Mouse (Mus musculus) urinary bladder, postnatal 10 days (tissue): ENCODE measurements around the gene Tns3.
"Not testable (repeated sequence)": the region's sequence is repeated elsewhere in the genome, so short reads cannot be mapped to it uniquely, and the experiment has no call there.

Experiments
- DNase-seq: peaks from one replicate; pipeline ENCODE4 v3.0.0; 2022; ENCODE audit warnings: low spot score

The Tns3 gene

DNA sequence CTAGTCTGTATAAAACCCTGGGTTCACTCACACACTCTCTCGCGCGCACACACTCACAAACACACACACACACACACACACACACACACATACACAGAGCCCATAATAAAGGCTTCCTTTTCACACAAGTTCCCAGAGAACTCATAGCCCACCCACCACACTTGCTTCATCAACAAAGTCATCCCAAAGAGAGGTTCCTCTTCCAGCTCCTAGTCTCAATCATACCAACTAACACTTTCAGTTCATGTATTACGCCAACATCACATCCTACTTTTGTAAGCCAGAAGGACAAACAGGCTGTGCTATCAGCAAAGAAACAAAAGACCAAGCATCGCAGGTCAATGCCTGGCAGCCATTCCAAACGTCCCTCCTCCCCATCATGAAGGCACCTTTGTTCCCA, 89.8 kb downstream of the Tns3 start:
- DNase-seq, result no peak

DNA sequence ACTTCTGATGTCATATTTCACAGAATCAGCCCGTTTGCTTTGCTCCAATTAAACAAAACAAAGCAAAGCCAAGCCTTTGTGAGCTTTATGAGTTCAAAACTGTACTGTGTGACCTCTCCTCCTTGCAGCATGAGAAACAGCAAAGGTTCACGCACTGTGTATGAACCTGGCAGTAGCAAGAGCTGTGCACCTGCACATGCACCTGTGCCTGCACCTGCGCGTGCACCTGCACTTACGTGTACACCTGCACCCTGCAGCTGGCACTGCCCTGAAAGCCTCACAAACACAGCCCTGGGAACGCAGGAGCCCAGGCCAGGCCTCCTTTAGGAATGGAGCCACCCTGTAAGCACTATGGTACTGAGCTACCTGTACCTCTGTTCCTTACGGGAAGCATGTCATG, 91.6 kb downstream of the Tns3 start:
- DNase-seq, result no peak

DNA sequence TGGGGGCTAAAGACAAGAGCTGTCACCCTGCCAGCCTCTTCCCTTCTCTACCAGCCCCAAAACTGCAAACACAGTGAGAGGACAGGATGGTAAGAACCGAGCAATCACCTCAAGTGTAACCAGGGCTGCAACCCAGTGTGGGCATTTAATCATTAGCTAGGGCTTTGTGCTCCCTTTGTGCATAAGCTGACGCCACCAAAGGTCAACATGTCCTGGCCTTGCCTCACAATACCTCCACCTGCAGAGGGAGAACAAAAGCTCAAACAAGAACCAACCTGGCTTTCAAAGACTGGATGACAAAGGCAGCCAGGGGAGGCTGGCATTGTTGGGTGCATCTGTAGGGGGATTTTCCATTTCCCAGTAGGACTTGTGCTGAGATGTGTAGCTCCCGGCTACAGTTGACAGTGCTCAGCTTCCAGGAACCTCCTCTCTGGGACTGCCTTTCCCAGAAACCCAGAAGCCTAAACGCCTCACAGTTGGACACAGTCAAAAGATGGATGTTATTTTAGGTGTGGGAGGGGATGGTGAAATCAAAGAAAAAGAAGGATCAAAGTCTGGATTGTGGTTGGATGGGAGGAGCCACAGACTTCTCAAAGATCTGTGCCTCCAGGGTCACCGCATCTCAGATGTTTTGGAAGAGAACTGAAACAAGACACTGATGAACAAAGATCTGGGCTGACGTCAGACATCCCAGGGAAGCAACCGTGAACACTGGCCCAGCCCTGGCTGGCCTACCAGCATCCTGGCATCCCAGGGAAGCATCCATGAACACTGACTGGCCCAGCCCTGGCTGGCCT, 94.9 kb downstream of the Tns3 start:
- DNase-seq, result no peak

DNA sequence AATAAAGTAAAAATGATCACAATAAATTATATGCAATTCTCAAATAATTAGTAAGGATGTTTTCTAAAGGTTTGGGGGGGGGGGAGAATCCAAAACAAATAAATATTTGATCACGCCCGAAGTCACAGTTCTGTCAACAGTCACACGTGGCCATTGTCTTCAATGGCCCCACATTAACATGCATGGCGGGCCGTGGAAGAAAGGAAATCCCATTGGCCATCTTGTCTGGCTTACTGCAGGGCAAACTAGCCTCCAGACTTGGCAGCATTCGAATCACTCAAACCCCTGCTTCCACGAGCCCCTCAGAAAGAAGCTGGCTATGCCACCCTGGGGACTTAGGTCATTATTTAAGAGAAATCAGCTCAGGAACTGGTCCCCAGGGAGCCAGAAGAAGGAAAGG, 95.5 kb downstream of the Tns3 start:
- DNase-seq, result no peak

DNA sequence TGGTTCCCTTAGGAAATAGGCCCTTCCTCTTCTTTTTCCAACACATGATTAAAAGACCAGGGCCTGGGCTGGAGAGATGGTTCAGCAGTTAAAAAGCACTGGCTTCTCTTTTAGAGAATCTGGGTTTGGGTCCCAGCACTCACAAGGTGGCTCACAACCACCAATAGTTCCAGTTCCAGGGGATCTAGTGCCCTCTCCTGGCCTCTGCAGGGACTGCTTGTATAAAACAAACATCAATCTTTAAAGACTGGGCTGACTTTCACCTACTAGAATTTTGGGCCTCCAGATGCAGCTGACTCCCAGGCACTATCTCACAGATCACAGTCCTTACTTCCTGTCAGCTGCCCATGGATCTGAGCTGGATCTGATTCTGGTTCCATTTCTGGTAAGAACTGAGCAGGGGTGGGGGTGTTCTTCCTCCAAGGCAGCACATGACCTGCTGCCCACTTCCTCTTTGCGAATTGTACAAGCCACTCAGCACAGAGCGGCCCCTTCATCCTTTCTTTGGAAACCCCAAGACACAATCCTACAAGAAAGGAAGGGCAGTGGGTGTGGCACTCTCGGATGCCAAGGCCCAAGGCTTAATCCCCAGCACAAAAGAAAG, 98.0 kb downstream of the Tns3 start:
- no peak for DNase-seq

DNA sequence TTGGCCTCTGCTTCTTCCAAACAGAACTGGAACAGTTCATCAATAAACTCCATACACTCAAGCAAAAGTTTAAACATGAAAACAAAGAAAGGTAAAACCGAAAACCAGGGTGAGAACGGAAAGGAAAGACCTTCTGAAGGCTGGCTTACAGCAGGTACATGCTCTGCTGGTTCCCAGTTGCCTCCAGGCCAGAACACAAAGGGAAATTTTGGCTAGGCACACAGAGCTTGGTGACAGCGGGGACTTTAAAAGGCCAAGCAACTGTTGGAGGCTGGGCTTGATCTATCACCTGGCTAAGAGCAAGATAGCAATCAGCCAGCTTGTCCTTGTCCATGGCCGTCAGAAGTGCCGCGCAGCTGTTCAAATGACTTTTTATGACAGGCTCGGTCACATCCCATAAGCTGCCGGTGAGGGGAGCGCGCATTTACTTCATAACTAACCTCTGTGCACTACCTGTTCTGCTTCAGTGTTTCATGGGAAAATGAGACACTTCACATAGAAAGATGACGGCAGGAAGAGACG, 105.5 kb downstream of the Tns3 start:
- no peak for DNase-seq

DNA sequence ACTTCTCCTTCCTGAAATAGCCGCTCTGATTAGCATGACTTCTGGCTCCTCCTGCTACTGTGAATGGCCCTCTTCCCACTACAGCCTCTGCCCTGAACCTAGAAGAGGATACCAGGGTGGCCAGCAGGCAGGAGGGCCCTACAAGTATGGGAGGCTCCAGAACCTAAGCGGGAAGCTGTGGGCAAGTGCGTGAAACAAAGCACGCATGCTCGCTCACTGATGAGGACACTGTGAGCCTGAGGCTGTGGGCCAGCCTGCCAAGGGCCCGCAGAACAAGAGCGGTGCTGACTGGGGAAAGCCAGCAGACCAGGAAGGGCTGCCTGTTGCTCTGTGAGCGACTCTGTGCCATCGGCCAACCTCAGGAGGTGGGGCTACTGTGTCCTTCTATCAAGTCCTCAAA, 106.1 kb downstream of the Tns3 start:
- DNase-seq, result no peak

DNA sequence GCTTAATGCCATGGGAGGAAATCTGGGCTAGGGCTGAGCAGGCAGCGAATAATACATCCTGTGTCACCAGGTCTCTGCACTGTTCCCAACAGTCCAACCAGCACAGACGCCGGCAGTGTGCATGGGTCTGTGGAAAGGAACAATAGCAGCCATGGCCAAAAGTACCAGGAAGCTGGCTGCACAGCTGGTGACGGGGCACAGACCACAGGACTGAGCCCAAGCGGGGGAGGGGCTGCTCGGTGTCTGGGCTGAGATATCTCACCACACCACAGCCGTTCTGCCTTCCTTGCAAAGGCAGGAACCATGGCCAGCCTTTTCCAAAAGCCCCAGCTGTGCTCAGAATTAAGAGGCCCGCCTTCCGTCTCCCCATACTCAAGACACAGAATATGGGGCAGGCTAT, 107.3 kb downstream of the Tns3 start:
- DNase-seq, result no peak

DNA sequence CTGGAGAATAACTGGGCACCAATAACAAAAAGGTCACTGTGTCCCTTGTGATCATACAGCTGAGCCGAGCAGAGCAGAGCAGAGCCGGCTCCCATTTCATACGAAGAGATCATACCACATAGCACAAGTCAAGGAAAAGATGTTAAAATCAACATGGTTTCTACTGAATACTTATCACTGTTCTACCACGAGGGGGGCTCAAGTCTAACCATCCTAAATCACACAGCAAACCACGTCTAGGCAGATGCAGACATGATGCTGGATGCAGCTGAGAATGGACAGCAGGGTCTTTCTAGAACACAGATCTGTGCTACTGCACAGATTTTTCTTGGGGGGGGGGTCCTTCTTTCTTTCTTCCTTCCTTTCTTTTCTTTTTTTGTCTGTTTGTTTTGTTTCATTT, 112.6 kb downstream of the Tns3 start:
- no peak for DNase-seq

DNA sequence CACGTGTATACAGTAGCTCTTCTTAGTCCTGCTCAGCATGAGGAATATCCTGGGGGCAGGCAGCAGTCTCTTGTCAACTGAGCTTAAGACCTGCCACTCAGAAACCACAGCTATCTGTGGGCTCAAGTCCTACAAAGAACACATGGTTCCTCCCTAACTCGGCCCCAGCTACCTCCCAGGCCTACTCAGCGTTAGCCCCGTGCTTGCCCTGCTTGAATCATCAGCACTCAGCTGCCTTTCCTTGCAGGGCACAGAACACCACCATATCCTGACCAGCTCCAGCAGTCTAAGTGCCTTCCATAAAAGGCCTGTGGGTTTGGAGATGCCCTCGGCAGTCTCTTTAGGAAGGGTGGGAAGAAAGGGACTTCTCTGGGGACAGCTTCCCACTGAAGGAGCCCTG, 116.7 kb downstream of the Tns3 start:
- no peak for DNase-seq

DNA sequence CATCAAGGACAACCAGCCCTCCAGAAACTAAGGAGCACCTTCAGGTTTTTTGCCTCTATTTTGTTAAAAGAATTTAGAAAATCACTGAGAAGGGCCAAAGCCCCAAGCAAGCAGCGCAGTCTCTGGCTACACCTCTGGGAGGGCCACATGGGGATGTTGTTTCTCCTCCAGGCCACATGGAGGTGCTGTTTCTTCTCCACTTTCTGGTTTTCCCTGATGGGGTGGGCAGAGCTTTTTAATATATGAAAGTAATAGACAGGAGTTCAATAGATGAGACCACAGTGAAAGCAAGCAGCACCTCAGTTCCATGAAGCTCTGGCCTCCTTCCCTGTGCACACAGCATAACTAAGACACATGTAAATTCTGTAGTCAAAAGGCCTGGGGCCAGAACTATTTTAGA, 118.5 kb downstream of the Tns3 start:
- no peak for DNase-seq

DNA sequence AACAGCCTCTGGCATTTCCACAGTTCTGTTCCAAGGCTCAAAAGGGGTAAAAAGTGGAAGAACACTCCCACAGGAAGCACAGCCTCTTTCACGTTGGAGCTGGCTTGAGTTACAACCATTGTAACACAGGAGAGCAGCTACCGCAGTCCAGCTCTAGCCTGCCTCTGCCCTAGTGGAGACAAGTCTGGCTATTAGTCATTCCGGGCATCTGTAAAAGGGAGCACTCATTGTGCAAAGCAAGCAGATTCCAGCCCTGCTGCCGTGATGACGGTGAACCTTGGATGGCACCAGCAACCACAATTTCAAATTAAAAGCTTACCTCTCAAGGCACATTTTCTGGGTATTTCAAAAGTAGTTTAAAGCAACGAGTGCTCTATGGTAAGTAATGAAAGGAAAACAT, 120.0 kb downstream of the Tns3 start:
- no peak for DNase-seq

DNA sequence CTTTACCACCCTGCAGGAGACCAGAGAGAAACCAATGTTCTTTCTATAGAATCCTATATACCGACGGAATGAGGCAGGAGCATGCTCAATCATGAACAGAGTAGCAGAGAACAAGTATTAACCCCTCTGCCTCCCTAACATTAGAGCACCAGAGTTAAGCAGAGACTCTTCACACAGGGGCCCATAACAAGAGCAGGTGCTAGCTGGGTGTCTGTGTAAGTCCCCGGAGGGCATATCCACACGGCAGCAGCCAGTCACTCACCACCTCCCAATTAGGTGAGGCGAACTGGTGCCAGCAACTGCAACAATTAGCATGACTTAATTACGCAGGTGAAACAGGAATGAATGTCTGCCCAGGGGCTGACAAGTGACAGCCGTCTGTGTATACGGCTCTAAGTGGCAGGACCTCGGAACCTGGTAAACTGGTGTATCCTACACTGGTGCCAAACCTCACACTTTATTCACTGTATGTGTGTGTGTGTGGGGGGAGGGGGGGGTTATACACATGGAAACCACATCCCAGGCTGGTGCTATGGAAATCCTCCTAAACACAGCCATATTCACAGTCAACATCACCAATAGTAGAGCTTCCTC, 123.0 kb downstream of the Tns3 start:
- DNase-seq, result no peak

DNA sequence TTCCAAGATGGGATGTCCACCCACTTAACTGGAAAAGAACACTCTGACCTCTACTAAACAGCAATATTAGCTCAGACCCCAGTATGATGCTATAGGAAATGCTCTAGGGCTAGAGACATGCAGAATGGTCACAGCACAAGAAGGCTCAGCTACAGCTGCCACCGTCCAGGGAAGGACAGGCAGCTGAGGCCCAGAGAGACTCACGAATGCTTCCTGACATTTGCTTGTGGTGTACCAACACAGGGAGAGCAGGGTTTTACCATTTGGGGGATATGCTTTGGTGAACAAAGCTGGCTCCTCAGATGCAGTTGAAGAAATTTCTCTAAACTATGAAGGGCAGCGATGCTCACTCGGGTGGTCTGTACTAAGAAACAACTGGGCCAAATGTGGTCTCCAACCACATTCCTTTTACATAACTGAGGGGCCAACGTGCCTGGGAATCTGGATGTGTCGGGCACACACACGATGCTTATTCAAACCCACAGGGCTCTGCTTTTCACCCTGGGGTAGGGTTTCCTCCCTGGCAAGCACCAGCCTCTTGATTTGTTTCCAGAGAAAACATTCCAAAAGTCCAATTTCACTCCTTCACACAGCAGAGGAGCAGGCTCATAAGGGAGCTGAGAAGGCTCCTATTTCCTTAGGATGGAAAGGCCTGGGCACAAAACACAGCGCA, 124.6 kb downstream of the Tns3 start:
- DNase-seq, result no peak

DNA sequence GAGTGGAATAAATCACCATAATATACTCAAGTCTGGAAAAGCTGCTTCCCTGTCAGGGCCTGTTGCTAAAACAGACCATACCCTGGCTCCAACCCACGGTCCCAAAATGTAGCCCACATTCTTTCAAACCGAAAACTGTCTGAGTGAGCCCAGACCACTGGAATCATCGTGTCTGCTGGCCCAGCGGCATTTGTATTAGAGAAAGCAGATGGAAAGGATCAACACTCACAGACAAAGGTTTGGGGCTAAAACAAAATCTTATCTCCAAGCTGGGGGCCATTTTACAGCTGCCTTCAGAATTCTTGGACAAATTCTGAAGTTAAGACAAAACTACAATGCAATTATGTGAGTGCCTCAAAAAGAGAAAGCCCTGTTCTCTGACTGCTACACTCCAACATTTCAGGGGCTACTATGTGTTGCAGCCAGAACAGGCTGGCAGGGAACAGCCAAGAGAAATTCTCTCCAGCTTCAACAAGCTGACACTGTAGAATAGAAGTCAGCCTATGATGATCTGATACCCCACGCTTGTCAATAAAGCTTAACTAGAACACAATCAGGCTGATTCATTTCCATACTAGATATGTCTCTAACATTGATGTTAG, 127.2 kb downstream of the Tns3 start:
- DNase-seq, result no peak

DNA sequence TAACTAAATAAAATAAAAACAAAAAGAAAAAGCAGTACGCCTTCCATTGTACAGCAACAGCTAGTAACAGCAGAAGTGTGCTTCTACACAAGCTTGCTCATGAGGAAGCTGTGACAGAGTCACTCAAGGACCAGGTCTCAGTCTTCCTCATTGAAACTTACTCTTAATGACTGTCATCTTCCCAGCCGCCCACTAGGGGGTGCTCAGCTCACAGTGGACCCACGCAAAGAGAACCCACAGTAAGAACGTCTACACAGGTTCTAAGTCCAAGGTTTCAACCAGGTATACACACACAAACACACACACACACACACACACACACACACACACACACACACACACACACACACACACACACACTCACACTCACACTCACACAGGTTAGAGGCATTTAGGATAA, 129.4 kb downstream of the Tns3 start:
- no peak for DNase-seq

DNA sequence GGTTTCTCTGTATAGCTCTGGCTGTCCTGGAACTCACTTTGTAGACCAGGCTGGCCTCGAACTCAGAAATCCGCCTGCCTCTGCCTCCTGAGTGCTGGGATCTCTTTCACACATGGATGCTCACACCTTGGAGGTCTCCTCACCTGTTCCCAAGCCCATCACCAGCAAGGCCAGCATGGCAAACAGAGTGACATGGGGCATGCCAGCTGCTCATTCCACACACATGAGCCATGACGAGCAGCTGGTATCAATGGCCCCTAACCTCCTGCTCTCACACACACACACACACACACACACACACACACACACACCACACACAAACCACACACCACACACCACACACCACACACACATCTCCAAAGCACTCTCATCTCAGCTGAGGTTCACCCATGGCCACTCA, 131.6 kb downstream of the Tns3 start:
- not testable (repeated sequence) for DNase-seq

DNA sequence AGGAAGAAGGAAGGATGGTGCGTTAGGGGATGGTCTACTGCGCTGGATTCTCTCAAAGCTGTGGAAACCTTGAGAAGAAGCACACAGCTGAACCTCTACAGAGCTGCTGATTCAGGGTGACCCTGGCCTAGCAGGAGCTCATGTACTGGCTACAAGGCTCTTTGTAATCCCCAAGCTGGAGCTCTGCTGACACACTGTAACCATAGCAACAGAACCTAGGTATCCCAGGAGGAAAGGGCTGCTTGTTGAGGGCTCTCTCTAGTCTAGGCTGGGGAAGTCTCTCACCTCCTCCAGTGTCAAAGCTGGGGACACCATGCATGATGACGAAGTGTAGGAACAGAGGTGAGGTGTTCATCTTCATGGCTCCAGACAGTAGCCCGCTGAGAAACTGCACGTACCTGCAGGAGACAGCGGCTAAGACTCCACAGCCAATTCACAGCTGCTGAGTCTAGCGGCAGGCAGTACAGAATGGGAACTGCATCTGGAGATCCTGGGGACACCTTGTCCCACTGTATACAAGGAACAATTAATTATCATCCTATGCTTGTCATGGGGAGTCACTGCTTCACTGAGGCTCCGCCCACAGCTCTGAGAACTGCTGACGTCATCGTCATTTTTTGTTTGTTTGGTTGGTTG, 132.1 kb downstream of the Tns3 start:
- no peak for DNase-seq

DNA sequence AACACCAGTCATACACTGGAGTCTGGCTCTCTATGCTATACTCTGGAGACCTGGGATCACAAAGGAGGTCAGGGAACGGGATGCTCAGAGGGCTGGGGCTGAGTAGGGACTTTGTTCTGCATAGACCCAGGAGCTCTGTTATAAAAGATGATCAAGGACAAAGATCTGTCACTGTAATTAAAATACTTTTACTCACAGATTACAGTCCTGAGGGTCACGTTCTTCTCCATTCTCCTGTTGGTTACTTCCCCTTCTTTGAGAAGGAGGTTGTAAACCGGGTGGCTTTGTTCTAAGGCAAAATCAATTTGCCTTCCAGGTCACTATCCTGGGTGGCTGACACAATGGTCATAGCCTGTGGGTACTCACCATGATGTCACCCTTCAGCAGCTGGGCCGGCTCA, 133.8 kb downstream of the Tns3 start:
- DNase-seq, result no peak

DNA sequence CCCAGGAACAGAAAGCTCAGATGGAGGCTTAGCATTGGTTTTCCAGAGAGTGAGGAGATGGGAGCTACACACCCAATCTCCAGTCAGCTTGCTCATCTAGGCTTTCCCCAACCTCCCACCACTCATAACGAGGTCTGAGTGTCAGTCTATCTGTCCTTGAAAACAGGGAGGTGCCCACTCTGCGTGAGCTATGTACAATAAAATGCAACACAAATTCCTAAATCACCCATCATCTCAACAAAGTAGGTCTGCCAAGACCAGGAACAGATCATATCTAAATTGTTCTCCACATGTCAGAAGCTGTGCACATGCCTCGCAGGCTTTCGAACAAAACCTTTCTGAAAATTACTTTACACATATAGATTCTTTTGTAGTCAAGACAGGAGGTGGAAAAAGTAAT, 134.3 kb downstream of the Tns3 start:
- no peak for DNase-seq

DNA sequence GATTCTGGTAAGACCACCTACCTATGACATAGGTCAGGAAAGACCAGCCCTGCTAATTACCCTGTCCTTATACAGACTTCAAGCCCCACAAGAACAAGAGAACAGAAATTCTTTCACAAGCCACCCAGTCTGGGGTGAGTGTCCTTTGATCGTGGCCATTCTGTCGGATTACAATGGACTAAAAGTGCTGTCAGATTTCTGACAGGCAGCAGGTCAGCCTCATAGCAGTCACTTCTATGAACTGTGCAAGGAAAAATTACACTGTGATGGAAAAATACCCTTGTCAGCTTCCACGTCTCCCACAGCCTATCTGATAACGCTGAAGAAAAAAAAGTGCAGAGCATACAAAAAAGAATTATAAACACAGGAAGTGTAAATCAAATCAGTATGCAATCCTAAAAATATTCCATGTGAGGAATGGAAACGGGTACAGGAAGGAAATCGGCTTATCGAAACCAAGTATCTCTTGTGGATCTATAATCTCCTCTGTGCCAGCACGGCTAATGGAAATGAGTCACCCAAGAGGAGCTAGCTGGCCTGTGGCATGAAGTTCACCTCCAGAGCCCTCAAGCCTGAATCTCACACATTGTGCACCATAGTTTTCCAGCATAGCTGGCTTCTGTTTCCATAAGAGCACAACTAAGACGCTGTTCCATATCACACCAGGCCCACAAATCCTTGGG, 138.7 kb downstream of the Tns3 start:
- DNase-seq, result no peak
